Mouse (Mus musculus): Measurements from ENCODE around the gene Klhl35. TPM values are rescaled to one million over a fixed set of nuclear protein-coding genes. Genes with fewer than 3 reads are reported as not detected.
"Not testable (repeated sequence)": the region's sequence is repeated elsewhere in the genome, so short reads cannot be mapped to it uniquely, and the experiment has no call there.

Gene Klhl35
- polyA plus RNA-seq, 1 experiment from 2014 or later, result 38.1 TPM

- Histone ChIP-seq H3K27me3 (0 out of 2 replicates have a peak, but pooled peaks cover 8% of the 10 kb centered on the region), H3K4me3 (no peak overlapping the region), H3K27ac (replicated peaks) (no peak overlapping the region), H3K9me3 (no peaks in the 10 kb centered on the region), H3K4me2 (replicated peaks) (no peak overlapping the region), H3K4me1 (no peaks in the 10 kb centered on the region), H3K9ac (replicated peaks) (no peak overlapping the region), H3K36me3 (no peaks in the 10 kb centered on the region)
- ATAC-seq (ENCODE audit: low FRiP score, low read depth), result no peak
- WGBS, result 45% methylated on average over 1 of the region's 1 CpGs
Observed at GRCm38 (mm10) chr7:99501148-99501547, 35.3 kb downstream of the Klhl35 start.

GRCm38 (mm10) chr7:99504556-99504955 lies 38.8 kb downstream of the Klhl35 start:
- Histone ChIP-seq H3K9ac (replicated peaks) (no peak overlapping the region), H3K36me3 (no peaks in the 10 kb centered on the region), H3K4me3 (no peak overlapping the region), H3K4me2 (replicated peaks) (no peak overlapping the region), H3K4me1 (no peaks in the 10 kb centered on the region), H3K27ac (replicated peaks) (no peak overlapping the region), H3K27me3 (0 out of 2 replicates have a peak, but pooled peaks cover 5% of the 10 kb centered on the region), H3K9me3 (0 out of 2 replicates have a peak, but pooled peaks cover 2% of the 10 kb centered on the region)
- ATAC-seq (ENCODE audit: low FRiP score, low read depth), result no peak

- not testable (repeated sequence) for H3K9me3 ChIP-seq; ATAC-seq (ENCODE audit: low FRiP score, low read depth)
- 38% methylated on average over 2 of the region's 2 CpGs for WGBS
Observed at GRCm38 (mm10) chr7:99508187-99508586, 42.4 kb downstream of the Klhl35 start.

GRCm38 (mm10) chr7:99510087-99510501 lies 44.3 kb downstream of the Klhl35 start:
- 0 out of 2 replicates have a peak overlapping the region, but pooled peaks have one; percentile 28 for H3K9ac ChIP-seq (replicated peaks)
- peaks cover 7% of the 10 kb centered on the region; the same call in 1 of the 2 replicates for H3K4me1 ChIP-seq
- H3K27ac ChIP-seq (replicated peaks), result no peak overlapping the region
- H3K4me2 ChIP-seq (replicated peaks), result peak overlapping the region; percentile 36
- 0 out of 2 replicates have a peak, but pooled peaks cover 2% of the 10 kb centered on the region for H3K9me3 ChIP-seq
- no peaks in the 10 kb centered on the region for H3K27me3 ChIP-seq
- no peak for ATAC-seq (ENCODE audit: low FRiP score, low read depth)
- H3K36me3 ChIP-seq, result no peaks in the 10 kb centered on the region
- WGBS, result 7% methylated on average over 8 of the region's 8 CpGs
- H3K4me3 ChIP-seq, result no peak overlapping the region

More at GRCm38 (mm10) chr7:99508187-99508586, 42.4 kb downstream of the Klhl35 start:
- H3K27me3 ChIP-seq; H3K4me2 ChIP-seq (replicated peaks); H3K27ac ChIP-seq (replicated peaks); H3K4me1 ChIP-seq; H3K36me3 ChIP-seq; H3K9ac ChIP-seq (replicated peaks); H3K4me3 ChIP-seq: not testable (repeated sequence)

- Histone ChIP-seq H3K27me3 (no peaks in the 10 kb centered on the region), H3K36me3 (no peaks in the 10 kb centered on the region), H3K27ac (replicated peaks) (no peak overlapping the region), H3K4me2 (replicated peaks) (no peak overlapping the region), H3K9ac (replicated peaks) (no peak overlapping the region), H3K4me3 (no peak overlapping the region), H3K9me3 (no peaks in the 10 kb centered on the region), H3K4me1 (no peaks in the 10 kb centered on the region)
- no peak for ATAC-seq (ENCODE audit: low FRiP score, low read depth)
- 85% methylated on average over 9 of the region's 9 CpGs for WGBS
Observed at GRCm38 (mm10) chr7:99516092-99516813, 50.4 kb downstream of the Klhl35 start.

GRCm38 (mm10) chr7:99516814-99517157 lies 51.0 kb downstream of the Klhl35 start:
- no peak for ATAC-seq (ENCODE audit: low FRiP score, low read depth)
- no peaks in the 10 kb centered on the region for H3K9me3 ChIP-seq
- H3K36me3 ChIP-seq, result no peaks in the 10 kb centered on the region
- 84% methylated on average over 3 of the region's 3 CpGs for WGBS
- no peak overlapping the region for H3K27ac ChIP-seq (replicated peaks)
- no peaks in the 10 kb centered on the region for H3K27me3 ChIP-seq
- no peak overlapping the region for H3K9ac ChIP-seq (replicated peaks)
- H3K4me3 ChIP-seq, result no peak overlapping the region
- H3K4me1 ChIP-seq, result no peaks in the 10 kb centered on the region
- H3K4me2 ChIP-seq (replicated peaks), result no peak overlapping the region

DNA sequence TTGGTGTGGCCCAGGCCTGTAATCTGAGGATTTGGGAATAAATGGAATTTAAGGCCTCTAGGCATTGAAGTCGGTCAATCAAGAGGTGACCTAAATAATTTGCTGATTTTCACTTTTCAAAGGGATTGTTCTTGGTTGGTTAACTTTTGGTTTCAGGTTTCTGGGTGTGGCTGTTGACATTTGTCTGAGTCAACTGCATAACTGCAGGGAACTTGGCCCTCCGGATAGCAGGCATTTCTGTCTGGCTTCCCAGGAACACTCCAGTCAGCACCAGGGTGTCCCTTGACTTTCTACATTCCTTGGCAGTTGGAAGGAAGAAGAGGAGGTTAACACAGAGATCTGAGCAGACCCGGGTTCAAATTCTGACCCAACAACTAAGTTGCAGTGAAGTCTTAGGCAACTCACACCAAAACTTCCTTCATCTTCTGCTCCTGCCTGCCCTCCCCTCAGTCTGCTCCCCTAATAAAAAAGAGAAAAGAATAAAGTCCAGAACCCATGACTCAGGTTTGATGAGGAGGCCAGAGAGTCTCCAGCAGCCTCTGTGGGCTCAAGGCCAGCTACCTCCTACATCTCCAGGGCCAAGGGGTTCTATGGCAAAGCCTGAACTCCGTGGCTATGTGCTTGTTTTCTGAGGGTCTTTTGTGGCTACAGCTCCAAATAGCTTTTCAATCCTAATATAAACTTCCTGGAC lies 53.3 kb downstream of the Klhl35 start:
- H3K4me1 ChIP-seq, result no peaks in the 10 kb centered on the region
- no peaks in the 10 kb centered on the region for H3K36me3 ChIP-seq
- ATAC-seq (ENCODE audit: low FRiP score, low read depth), result no peak
- WGBS, result 74% methylated on average over 4 of the region's 4 CpGs
- no peak overlapping the region for H3K4me2 ChIP-seq (replicated peaks)
- H3K27ac ChIP-seq (replicated peaks), result no peak overlapping the region
- no peak overlapping the region for H3K9ac ChIP-seq (replicated peaks)
- no peaks in the 10 kb centered on the region for H3K27me3 ChIP-seq
- H3K4me3 ChIP-seq, result no peak overlapping the region
- no peaks in the 10 kb centered on the region for H3K9me3 ChIP-seq

DNA sequence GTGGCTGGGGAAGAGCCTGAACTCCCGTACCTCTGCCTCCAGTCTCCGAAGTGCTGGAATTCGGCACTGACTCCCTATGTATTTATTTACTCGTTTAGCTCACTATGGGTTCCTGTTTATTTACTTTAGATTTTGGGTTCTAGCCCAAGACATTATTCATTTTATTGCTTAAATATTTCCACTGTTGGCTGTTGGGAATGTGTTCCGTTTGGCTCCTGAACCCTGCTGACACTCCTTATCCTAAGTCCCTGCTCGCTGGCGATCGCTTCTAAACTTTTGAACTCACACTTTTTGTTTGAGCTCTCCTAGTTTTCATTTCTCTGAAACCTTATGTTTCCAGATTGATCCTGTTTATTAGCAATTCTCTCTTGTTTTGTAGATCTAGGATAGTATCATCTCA lies 57.3 kb downstream of the Klhl35 start:
- Histone ChIP-seq H3K27ac (replicated peaks) (no peak overlapping the region), H3K4me1 (no peaks in the 10 kb centered on the region), H3K4me2 (replicated peaks) (no peak overlapping the region), H3K27me3 (no peaks in the 10 kb centered on the region), H3K9ac (replicated peaks) (no peak overlapping the region), H3K36me3 (no peaks in the 10 kb centered on the region), H3K9me3 (no peaks in the 10 kb centered on the region), H3K4me3 (no peak overlapping the region)
- WGBS, result 83% methylated on average over 8 of the region's 8 CpGs
- no peak for ATAC-seq (ENCODE audit: low FRiP score, low read depth)

Other genes starting within 250 kb of the Klhl35 start
- 5.5 and 5.6 TPM in 2 replicates for gene Mogat2, start 227.4 kb upstream of the Klhl35 start, polyA plus RNA-seq (2016; fragmentation: Nextera tagmentation; extraction: Ambion mirVana)
- gene Map6, start 198.6 kb upstream of the Klhl35 start, polyA plus RNA-seq (2016; fragmentation: Nextera tagmentation; extraction: Ambion mirVana), result 87.5 and 98.6 TPM in 2 replicates
- 475 and 557 TPM in 2 replicates for gene Serpinh1, start 112.8 kb upstream of the Klhl35 start, polyA plus RNA-seq (2016; fragmentation: Nextera tagmentation; extraction: Ambion mirVana)
- gene Gdpd5, start 84.6 kb upstream of the Klhl35 start, polyA plus RNA-seq (2016; fragmentation: Nextera tagmentation; extraction: Ambion mirVana), result 32.7 and 32.9 TPM in 2 replicates
- gene Rps3, start 17.7 kb downstream of the Klhl35 start, polyA plus RNA-seq (2016; fragmentation: Nextera tagmentation; extraction: Ambion mirVana), result 555 and 561 TPM in 2 replicates
- gene Arrb1, start 69.5 kb downstream of the Klhl35 start, polyA plus RNA-seq (2016; fragmentation: Nextera tagmentation; extraction: Ambion mirVana), result 13.4 and 14.1 TPM in 2 replicates
- 0.59 and 0.92 TPM in 2 replicates for gene Tpbgl, start 161.1 kb downstream of the Klhl35 start, polyA plus RNA-seq (2016; fragmentation: Nextera tagmentation; extraction: Ambion mirVana)
- 3.4 and 3.7 TPM in 2 replicates for gene Slco2b1, start 245.3 kb downstream of the Klhl35 start, polyA plus RNA-seq (2016; fragmentation: Nextera tagmentation; extraction: Ambion mirVana)